Mouse (Mus musculus) embryonic fibroblast, embryonic 13.5 days (primary cell): ENCODE measurements around the gene Ccr8. TPM values are rescaled to one million over a fixed set of nuclear protein-coding genes. Genes with fewer than 3 reads are reported as not detected.
A peak's percentile ranks its signal among the peaks of the same experiment; 100 is the strongest.
"Not testable (repeated sequence)": the region's sequence is repeated elsewhere in the genome, so short reads cannot be mapped to it uniquely, and the experiment has no call there.

Experiments used
- H3K27ac ChIP-seq: 2 replicates; pipeline ENCODE4 v1.5.1; 2012; ENCODE audit warnings: low read length, control low read depth, inconsistent platforms; ENCODE audit not compliant: insufficient read depth
- H3K4me1 ChIP-seq: 2 replicates; pipeline ENCODE4 v1.6.1; 2011; ENCODE audit warnings: low read length; ENCODE audit not compliant: control insufficient read depth, insufficient read depth
- H3K4me3 ChIP-seq: 2 replicates; pipeline ENCODE4 v1.5.1; 2011; ENCODE audit warnings: mild to moderate bottlenecking, control low read depth, low read length; ENCODE audit not compliant: insufficient read depth
- CTCF ChIP-seq: IDR thresholded peaks from 2 replicates; pipeline ENCODE4 v1.5.1; 2011; ENCODE audit warnings: mild to moderate bottlenecking, control low read depth, low read length, moderate library complexity, borderline replicate concordance; ENCODE audit not compliant: insufficient read depth
- POLR2A ChIP-seq: IDR thresholded peaks from 2 replicates; pipeline ENCODE4 v1.6.1; 2011; ENCODE audit warnings: low read depth, mild to moderate bottlenecking, control low read depth, low read length, moderate library complexity
- polyA plus RNA-seq: library from polyadenylated mRNA; stranded (reverse); fragments of >200 nt; gene quantifications from 2 replicates; pipeline ENCODE4 v1.2.4, GENCODE M21; 2011; ENCODE audit warnings: low read depth; ENCODE audit not compliant: missing spikeins, insufficient read length

Ccr8 gene
- polyA plus RNA-seq, 1 experiment = not detected

DNA sequence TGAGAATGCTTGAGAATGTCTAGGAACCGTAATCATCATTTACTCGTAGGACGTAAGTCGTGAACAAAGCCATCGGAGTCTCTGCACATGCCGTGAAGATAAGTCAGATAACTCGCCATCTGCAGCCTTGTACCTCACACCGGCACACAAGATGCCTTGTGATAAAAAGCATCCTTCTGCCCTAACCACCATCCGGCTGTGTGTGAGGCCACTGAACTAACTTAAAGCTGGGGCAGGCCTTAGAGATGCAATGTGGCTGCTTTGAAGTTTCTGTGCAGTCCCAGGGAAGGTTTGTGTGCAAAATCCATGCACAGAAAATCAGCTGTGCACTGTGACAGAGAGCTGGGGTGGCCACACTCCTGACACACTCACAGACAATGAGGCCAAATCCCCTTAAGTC, 7.5 kb upstream of the Ccr8 start:
- Histone ChIP-seq H3K4me1 (no peaks in the 10 kb centered on the region), H3K4me3 (no peak overlapping the region), H3K27ac (no peak overlapping the region)
- TF ChIP-seq CTCF = no peak
- TF ChIP-seq POLR2A = no peak

GRCm38 (mm10) chr9:120089125-120089524, 2.8 kb upstream of the Ccr8 start:
- no peak overlapping the region for H3K27ac ChIP-seq
- no peak overlapping the region for H3K4me3 ChIP-seq
- TF ChIP-seq POLR2A (no peak), CTCF (no peak)
- H3K4me1 ChIP-seq = no peaks in the 10 kb centered on the region

DNA sequence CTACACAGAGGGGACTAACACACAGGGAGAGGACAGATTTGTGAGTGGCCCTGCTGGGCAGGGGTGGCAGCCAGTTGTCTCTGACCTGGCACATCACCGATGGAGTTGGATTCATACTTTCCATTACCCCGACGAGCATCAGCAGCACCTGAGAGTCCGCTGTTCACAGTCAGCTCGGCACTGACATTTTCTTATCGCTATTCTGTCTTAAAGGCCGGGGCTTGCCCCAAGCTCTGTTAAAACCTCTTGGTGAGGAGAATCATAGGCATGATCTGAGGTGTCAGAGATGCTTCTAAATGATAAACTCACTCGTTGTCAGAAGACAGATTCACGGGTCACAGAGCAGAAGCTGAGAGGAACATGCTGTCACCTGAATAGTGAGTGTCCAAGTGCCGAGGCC, 828 bp upstream of the Ccr8 start:
- H3K27ac ChIP-seq = no peak overlapping the region
- no peak overlapping the region for H3K4me3 ChIP-seq
- H3K4me1 ChIP-seq = no peaks in the 10 kb centered on the region
- TF ChIP-seq CTCF (no peak), POLR2A (no peak)

- TF ChIP-seq CTCF (no peak), POLR2A (no peak)
- H3K4me3 ChIP-seq = no peak overlapping the region
- H3K27ac ChIP-seq = no peak overlapping the region
- no peaks in the 10 kb centered on the region for H3K4me1 ChIP-seq
Observed at GRCm38 (mm10) chr9:120093701-120094100, 1.8 kb downstream of the Ccr8 start.

DNA sequence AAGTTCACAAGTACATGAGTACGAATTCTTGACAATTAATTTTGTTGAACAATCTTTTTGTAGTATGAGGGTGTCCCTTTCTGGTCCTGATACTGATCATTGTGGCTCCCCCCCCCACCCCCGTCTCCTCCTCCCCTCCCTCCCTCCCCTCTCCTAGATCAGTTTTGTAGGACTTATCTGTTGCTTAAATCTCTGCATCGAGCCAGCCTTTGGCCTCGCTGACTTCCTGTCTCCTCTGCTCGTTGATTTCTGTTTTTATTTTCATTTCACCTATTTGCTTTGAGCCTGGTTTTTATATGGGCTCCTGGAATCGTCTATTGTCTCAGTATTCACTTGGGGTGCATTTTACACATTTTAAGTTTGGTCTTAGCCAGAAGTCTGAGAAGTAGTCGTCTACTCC, 4.0 kb downstream of the Ccr8 start:
- Histone ChIP-seq H3K4me3 (no peak overlapping the region), H3K27ac (no peak overlapping the region), H3K4me1 (no peaks in the 10 kb centered on the region)
- TF ChIP-seq POLR2A (no peak), CTCF (no peak)

DNA sequence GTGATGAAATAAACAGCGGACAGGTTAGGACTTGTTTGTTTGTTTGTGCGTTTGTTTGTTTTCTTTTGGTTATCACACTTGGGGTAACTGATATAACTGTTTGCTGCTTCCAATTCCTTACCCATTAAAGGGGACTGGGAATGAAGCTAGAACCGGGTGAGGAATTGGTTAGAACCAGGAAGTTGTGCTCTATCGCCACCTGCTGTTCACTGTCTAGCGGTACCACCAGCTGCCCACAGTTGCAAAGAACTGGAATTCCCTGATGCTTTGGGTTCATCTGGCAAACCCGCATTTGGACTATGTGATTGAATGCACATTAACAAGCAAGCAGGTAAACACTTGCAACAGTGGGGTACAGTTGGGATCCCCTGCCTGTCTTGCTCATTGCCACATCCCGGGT, 6.8 kb downstream of the Ccr8 start:
- TF ChIP-seq CTCF = peak; percentile 84; the same call in 1 of the 2 replicates
- TF ChIP-seq POLR2A = no peak
- no peak overlapping the region for H3K4me3 ChIP-seq
- H3K27ac ChIP-seq = no peak overlapping the region
- no peaks in the 10 kb centered on the region for H3K4me1 ChIP-seq

DNA sequence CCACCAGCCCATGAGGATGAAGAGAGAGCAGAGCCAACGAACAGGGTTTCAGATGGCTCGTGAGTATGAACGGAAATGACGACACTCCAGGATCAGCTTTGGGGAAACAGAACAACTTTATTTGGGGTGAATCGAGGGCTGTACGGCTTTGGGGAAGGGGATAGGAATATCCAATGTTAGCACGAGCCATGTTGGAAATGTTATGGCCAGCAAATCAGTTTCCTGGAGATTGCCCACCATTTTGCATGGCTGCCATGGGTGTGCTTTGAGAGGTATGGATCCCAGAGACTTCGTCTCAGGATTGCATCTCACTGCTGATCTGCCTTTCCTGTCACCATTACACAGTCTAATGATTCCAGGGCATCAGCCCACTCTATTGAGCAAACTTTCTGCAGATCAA, 7.4 kb downstream of the Ccr8 start:
- TF ChIP-seq POLR2A = no peak
- no peak for TF ChIP-seq CTCF
- no peaks in the 10 kb centered on the region for H3K4me1 ChIP-seq
- no peak overlapping the region for H3K4me3 ChIP-seq
- no peak overlapping the region for H3K27ac ChIP-seq

DNA sequence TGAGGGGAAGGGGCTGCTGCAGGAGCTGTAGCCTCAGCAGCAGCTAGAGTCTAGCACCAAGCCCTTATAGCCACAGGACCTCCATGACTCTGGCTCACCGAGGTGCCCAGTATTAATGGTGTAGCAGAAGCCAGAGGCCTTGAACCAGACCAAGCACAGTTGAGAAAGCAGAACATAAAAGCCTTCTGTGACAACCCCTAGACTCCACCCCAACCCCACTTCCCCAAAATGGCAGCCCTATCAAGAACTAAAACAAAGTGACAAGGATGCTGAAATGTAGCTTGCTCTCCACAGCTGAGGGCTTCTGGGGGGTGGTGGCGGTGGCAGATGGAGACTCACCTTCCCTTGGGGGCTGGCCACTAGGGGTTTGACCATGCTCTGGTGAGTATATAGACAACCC, 9.3 kb downstream of the Ccr8 start:
- TF ChIP-seq POLR2A (no peak), CTCF (no peak)
- Histone ChIP-seq H3K27ac (no peak overlapping the region), H3K4me3 (no peak overlapping the region), H3K4me1 (no peaks in the 10 kb centered on the region)

DNA sequence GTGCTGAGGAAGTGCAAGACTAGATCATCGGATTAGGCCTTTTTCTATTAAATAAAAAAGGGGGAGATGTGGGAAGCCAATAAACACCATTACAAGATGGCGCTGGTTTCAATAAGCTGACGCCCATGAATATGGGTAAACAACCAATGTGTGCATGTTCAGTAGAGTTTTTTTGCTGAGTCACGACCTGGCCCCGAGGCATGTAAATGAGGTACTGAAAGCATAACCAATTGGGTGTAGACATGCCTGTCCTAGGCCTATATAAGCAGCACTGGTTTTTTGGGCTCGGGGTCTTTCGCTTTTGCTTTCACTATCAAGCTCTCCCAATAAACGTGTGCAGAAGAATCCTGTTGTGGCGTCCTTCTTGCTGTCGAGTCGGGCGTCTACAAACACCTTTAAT, 17.0 kb downstream of the Ccr8 start:
- H3K27ac ChIP-seq, H3K4me1 ChIP-seq, H3K4me3 ChIP-seq: not testable (repeated sequence)

GRCm38 (mm10) chr9:120110211-120111018, 18.5 kb downstream of the Ccr8 start, which contains the start of gene Slc25a38:
Gene Slc25a38, plus strand, starts transcription at chr9:120110374.
- H3K4me3 ChIP-seq = peak within 1 kb of the TSS; percentile 81
- no peaks in the 10 kb centered on the region for H3K4me1 ChIP-seq
- peak; percentile 76 for TF ChIP-seq POLR2A
- TF ChIP-seq CTCF = peak; percentile 78; the same call in 1 of the 2 replicates
- peak within 1 kb of the TSS; percentile 78 for H3K27ac ChIP-seq
